Mouse (Mus musculus): ENCODE data around the gene Efna5.

DNA sequence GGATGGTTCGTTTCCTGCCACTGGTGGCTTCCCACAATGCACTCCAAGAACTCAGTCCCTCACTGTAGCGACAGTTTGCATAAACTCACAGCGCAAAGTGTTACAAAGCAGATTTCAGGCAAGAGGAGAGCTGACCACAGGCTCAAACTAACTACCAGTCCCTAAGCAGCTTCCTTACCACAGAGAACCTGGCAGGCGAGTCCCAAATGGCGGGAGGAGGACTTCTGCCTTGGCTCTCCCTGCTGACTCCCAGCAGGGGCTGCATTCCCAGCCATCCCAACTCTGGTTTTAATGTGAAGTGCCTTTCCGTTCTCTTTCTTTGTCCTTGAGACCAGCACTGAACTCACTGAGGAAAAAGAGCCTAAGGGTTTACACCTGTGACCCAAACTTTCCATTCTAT is 195.9 kb downstream of the Efna5 start:
- TF ChIP-seq CTCF (IDR thresholded peaks at IDR 0.05; ENCODE audit: borderline replicate concordance, insufficient read depth, low read depth, low read length) (no peak), POLR2A (IDR thresholded peaks at IDR 0.05; ENCODE audit: borderline replicate concordance, insufficient read depth, low read length) (no peak)

Data from cerebellum, adult 2 months (tissue).